Mouse (Mus musculus) induced T-regulatory cell, adult 2 months (primary cell): ENCODE measurements around the gene Onecut3.

Experiments used
- DNase-seq: peaks from one replicate; pipeline ENCODE4 v3.0.0-alpha.2; 2012; ENCODE audit warnings: low read depth

The Onecut3 gene

GRCm38 (mm10) chr10:80503599-80504220 is 9.1 kb downstream of the Onecut3 start:
- DNase-seq = no peak

DNA sequence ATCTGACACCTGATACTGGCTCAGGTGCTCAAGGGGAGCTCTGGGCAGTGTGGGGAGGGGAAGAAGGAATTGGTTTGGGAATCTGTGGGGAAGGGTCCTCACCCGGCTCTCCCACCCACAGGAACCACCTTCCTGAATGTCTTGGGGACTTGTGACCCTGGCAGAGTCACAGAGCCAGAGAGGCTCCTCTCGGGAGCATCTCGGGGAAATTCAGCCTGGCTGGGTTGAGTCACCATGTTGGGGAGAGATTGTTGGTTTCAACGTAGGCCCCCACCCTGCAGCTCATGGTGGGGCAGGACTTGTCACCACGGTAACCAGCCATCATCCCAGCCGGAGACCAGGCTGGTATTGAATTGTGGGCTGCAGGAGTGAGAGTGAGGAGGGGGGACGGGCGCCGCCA is 10.1 kb downstream of the Onecut3 start:
- no peak for DNase-seq

GRCm38 (mm10) chr10:80506222-80506621 is 11.6 kb downstream of the Onecut3 start:
- peak; percentile 88 for DNase-seq

DNA sequence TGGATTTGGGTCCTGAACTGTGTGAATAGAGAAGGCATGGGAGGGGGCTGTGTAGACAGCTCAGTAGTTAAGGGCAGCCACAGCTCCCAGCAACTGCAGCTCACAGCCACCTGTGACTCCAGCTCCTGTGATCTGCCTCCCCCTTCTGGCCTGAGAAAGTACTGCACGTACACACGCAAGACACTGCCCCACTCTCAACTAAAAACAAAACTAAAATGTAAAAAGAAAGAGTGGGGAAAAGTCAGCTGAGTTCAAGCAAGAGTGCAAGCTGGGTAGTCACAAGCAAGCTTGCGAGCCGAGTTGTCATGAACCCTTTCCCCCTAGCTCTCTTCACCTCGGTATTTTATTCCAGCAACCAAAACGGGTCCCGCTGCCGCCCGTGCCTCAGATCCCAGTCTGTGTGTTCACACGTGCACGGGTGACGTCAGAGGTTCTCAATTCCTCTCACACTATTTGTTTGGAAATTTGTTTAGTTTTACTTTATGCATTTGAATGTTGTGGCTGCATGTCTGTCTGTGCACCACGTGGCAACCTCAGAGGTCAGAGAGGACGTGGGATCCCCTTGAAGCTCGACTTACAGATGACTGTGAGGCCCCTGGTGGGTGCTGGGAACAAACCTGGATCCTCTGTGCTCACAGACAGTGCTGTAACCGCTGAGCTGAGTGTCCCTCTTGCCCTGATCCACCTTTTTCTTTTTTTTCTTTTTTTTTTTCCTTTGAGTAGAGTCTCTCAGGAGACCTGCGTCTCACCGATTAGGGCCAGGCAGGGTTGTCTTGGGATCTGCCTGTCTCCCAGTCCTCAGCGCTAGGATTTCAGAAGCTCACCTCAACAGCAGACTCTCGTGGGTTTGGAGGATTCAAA is 15.0 kb downstream of the Onecut3 start:
- DNase-seq = peak; percentile 92

GRCm38 (mm10) chr10:80510273-80510660 is 15.6 kb downstream of the Onecut3 start:
- no peak for DNase-seq

GRCm38 (mm10) chr10:80513739-80514138 is 19.1 kb downstream of the Onecut3 start:
- DNase-seq = no peak

GRCm38 (mm10) chr10:80519287-80519686 is 24.7 kb downstream of the Onecut3 start:
- no peak for DNase-seq

- DNase-seq = peak; percentile 58
These were observed 28.7 kb downstream of the Onecut3 start for GRCm38 (mm10) chr10:80523299-80523698.

GRCm38 (mm10) chr10:80526172-80526571 is 31.5 kb downstream of the Onecut3 start:
- DNase-seq = no peak

DNA sequence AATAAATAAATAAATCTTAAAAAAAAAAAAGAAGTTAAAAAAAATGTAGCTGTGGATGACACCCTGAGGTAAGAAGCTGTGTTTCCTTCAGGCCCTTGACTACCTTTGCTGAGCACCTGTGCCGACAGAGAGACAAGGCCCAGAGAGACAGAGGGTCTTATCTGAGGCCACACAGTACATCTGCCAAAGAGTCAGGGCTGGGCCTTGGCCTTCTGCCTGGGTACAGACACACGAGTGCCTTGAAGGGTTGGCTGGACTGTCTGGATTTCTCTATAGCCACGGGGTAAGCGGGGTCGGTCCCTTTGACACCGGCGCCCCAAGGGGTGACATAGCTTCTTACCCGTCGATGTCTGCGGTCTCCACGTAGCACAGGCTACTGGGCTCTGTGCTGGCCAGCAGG is 38.1 kb downstream of the Onecut3 start:
- DNase-seq = no peak

DNA sequence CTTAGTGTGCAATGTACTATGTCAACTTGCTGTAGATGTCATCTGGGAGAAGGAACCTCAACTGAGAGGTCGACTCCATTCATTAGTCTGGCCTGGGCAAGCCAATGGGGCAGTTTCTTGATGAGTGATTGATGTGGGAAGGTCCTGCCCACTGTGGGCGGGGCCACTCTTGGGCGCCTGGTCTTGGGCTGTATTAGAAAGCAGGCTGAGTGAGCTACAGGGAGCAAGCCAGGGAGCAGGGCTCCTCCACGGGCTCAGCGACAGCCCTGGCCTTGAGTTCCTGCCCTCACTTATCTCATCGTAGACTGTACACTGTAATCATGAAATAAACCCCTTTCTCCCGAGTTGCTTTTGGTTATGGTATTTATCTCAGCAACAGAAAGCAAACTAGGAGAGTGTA is 39.1 kb downstream of the Onecut3 start:
- DNase-seq = no peak

- peak; percentile 72 for DNase-seq
These were observed 40.4 kb downstream of the Onecut3 start for GRCm38 (mm10) chr10:80535071-80535470.

DNA sequence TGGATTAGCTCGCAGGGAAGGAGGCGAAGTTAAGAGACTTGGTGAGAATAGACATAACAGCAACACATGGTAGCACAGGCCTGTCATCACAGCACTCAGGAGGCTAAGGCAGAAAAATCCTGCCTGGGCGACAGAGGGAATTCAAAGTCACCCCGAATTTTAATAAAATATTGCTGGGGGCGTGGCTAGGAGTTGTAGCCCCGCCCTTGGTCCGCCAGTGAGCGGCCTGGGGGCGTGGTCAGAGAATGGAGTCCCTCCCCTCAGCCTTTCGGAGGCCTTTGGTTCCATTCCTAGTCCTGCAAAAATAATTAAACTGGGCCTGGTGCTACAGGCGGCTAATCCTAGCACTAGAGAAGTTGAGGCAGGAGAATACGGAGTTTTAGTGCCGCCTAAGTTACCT is 41.1 kb downstream of the Onecut3 start:
- DNase-seq = peak; percentile 59

GRCm38 (mm10) chr10:80538180-80538579 is 43.5 kb downstream of the Onecut3 start:
- no peak for DNase-seq

DNA sequence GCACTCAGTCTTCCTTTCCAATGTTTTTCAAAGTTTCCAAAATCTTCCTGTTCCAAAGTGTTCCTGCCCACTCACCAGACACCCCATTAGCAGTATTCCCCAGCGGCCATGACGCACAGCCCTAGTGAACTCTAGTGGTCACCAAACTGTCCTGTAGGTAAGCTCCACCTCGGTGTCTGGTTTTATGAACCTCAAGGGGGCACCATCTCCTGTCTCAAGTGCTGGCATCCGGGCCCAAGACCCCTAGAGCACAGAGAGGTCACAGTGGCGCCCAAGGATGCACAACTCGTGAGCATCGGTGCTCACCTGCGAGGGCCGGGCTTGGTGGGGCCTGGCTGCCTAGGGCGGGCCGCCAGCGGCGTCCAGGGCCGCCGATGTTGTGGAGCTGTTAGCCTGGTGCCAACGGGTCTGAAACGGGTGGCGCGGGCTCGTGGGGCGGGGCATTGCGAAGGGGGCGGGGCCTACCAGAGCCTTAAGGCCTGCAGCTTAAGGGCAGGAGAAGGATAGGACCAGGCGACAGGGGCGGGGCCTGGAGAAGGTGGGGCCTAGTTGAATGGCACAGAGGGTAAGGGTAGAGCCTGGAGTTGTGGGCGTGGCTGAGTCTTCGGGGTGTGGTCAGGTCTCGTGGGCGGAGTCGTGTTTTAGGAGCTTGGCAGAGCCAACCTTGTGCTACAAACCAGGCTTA is 44.2 kb downstream of the Onecut3 start, which contains the start of gene Atp8b3:
Gene Atp8b3 (minus strand): TSS at position 415 of the 685 bp plus-strand sequence.
- DNase-seq = peak; percentile 95

DNA sequence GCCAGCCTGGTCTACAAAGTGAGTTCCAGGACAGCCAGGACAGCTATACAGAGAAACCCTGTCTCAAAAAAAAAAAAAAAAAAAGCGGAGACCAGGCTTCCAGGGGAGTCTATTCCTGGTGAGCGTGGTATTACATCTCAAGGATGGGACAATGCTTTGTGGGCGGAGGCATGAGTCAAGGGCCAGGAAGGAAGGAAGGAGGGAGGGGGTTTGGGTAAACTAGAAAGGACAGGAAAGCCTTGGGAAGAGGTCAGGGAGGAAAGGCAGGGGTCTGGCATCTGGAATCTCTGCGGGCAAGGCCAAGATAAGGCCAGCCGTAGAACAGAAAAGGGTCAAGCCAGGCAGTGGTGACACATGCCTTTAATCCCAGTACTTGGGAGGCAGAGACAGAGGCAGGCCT is 44.9 kb downstream of the Onecut3 start:
- no peak for DNase-seq

DNA sequence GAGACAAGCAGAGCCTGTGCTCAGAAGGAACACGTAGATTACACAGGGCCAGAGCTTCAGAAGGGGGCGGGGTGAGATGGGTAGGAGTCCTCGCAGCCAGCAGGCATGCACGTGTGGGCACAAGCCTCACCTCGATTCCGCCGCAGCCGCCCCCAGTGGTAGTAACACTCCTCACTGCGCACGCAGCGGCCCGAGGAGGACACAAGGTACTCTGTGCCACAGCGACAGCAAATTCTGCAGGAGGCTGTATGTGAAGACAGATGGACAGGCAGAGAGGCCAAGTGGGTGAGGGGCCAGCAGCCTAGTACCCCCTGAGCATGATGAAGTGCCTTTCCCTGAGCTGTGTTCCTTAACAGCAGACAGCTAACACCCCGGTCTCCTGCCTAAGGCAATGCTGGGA is 49.2 kb downstream of the Onecut3 start:
- no peak for DNase-seq

- DNase-seq = no peak
These were observed 51.0 kb downstream of the Onecut3 start for GRCm38 (mm10) chr10:80545590-80545989.

DNA sequence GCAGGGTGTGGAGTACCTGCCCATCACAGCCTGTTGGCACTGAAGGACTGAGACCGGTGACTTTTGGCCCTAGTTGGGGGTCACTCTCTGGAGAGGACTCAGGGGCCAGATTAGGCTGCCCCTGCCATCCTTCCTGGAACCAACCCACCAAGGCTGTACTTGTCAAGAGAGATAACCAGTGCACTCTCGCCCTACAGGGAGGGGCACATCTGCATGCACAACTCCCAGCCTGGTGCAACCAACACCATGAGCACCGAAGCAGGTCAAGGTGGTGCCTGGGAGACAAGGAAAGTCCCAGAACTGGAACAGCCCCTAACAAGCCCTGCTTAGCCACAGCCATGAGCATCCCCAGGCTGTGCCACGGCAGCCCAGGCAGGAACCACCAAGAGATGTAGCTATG is 52.3 kb downstream of the Onecut3 start:
- DNase-seq = no peak

DNA sequence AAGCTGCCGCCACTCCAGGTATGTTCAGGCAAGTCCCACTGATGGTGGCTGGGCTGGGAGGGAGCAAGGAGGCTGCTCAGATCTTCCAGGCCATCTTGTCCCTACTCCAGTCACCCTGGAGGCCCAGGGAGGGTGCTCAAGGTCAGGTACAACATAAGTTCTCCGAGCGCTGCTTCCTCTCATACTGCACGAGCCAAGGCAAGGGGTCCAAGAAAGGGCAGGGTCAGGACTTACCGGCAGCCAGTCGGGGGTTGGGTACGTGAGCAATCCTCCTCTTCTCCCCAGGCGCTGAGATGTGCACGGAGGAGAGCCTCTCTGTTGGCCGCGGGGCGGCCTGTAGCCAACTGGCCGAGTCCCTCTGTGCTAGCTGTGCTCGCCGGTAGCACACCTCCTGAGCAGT is 52.9 kb downstream of the Onecut3 start:
- DNase-seq = no peak

- DNase-seq = peak; percentile 68
These were observed 53.9 kb downstream of the Onecut3 start for GRCm38 (mm10) chr10:80548428-80549006.

DNA sequence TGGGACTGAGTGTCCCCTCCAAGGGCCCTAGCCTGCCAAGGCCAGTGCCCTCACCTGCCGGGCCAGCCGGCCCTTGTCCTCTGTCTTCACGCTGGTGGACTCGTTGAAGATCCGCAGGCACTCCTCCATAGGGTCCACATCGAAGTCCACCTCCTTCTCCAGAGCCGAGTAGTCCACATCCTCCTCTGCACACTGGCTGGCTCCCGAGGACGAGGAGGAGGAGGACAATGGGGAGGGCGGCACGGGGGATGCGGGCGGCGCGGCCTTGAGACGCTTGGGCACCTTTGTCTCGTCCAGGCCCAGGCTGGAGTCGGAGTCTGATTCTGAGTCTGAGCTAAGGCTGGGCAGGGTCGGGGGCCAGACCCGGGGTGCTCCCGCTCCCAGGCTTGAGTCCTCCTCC is 54.6 kb downstream of the Onecut3 start:
- no peak for DNase-seq

GRCm38 (mm10) chr10:80552364-80552763 is 57.7 kb downstream of the Onecut3 start:
- no peak for DNase-seq
